Mouse (Mus musculus) megakaryocyte-erythroid progenitor cell, adult 5-6 weeks (primary cell): ENCODE data around the gene Pnldc1. TPM values are rescaled to one million over a fixed set of nuclear protein-coding genes. Genes with fewer than 3 reads are reported as not detected.
A peak's percentile ranks its signal among the peaks of the same experiment; 100 is the strongest.
"Not testable (repeated sequence)": the region's sequence is repeated elsewhere in the genome, so short reads cannot be mapped to it uniquely, and the experiment has no call there.

Experiments
- ATAC-seq: replicated peaks from 2 replicates; pipeline ENCODE4 v1.8.0; 2016; ENCODE audit warnings: mild to moderate bottlenecking, inconsistent platforms; ENCODE audit not compliant: severe bottlenecking, poor library complexity, low FRiP score, low TSS enrichment
- total RNA-seq, 2 experiments: library from RNA; stranded (forward) in 1 of 2; stranded (reverse) in 1 of 2; fragments of 200-1000, 215-1000 nt in 1 of 2; fragments of >200 nt in 1 of 2; fragmentation: Nextera tagmentation in 1 of 2; gene quantifications; 2 replicates each; pipeline ENCODE4 v1.2.3; 2014 to 2017

Pnldc1 gene
- 12.4 TPM in 1 of 2 replicates, not detected in the other for total RNA-seq (2014; fragmentation: Nextera tagmentation)
- 0.15 TPM in 1 of 2 replicates, not detected in the other for total RNA-seq (2017)

- no peak for ATAC-seq
Observed at GRCm38 (mm10) chr17:12909361-12910280, at the start of gene Pnldc1. Pnldc1 (minus strand) TSS chr17:12910230.

GRCm38 (mm10) chr17:12959377-12959776, 49.3 kb upstream of the Pnldc1 start:
- 0 out of 2 replicates have a peak, but pooled peaks have one; percentile 13 for ATAC-seq

- ATAC-seq = no peak
Observed at GRCm38 (mm10) chr17:12956664-12957063, 46.6 kb upstream of the Pnldc1 start.

GRCm38 (mm10) chr17:12949669-12950068, 39.6 kb upstream of the Pnldc1 start:
- no peak for ATAC-seq

- no peak for ATAC-seq
Observed at GRCm38 (mm10) chr17:12942459-12943162, 32.6 kb upstream of the Pnldc1 start.

GRCm38 (mm10) chr17:12941543-12942260, 31.7 kb upstream of the Pnldc1 start:
- peak; percentile 35; the same call in 1 of the 2 replicates for ATAC-seq

GRCm38 (mm10) chr17:12940151-12940805, 30.2 kb upstream of the Pnldc1 start, which contains the start of gene Acat3:
Acat3 (minus strand) TSS chr17:12940600.
- peak; percentile 56 for ATAC-seq

- peak; percentile 45 for ATAC-seq
Observed at GRCm38 (mm10) chr17:12939377-12940148, 29.5 kb upstream of the Pnldc1 start.

- no peak for ATAC-seq
Observed at GRCm38 (mm10) chr17:12938077-12938476, 28.0 kb upstream of the Pnldc1 start.

- ATAC-seq = no peak
Observed at GRCm38 (mm10) chr17:12937412-12937970, 27.5 kb upstream of the Pnldc1 start.

- no peak for ATAC-seq
Observed at GRCm38 (mm10) chr17:12935719-12936118, 25.7 kb upstream of the Pnldc1 start.

GRCm38 (mm10) chr17:12931576-12931975, 21.5 kb upstream of the Pnldc1 start:
- ATAC-seq = not testable (repeated sequence)

- ATAC-seq = no peak
Observed at GRCm38 (mm10) chr17:12925703-12926180, 15.7 kb upstream of the Pnldc1 start.

GRCm38 (mm10) chr17:12925001-12925400, 15.0 kb upstream of the Pnldc1 start:
- ATAC-seq = no peak

- no peak for ATAC-seq
Observed at GRCm38 (mm10) chr17:12921073-12921472, 11.0 kb upstream of the Pnldc1 start.

- ATAC-seq = peak; percentile 65
Observed at GRCm38 (mm10) chr17:12916588-12917380, 6.8 kb upstream of the Pnldc1 start.
